Mouse (Mus musculus) midbrain, embryonic 11.5 days (tissue): ENCODE measurements around the gene Parp11. TPM values are rescaled to one million over a fixed set of nuclear protein-coding genes. Genes with fewer than 3 reads are reported as not detected.

ENCODE experiments used
- ATAC-seq: fragments of 200-750 bp; cut with Nextera tagmentation; 2 replicates; pipeline ENCODE4 v1.8.0; 2017; ENCODE audit warnings: moderate TSS enrichment, moderate library complexity; ENCODE audit not compliant: low FRiP score
- DNase-seq: peaks from one replicate; pipeline ENCODE4 v3.0.0; 2015; ENCODE audit warnings: low spot score; ENCODE audit errors: missing footprints
- H3K27ac ChIP-seq: fragments of 300-500 bp; sonication (generic); 2 replicates; pipeline ENCODE4 v1.5.1; 2014; ENCODE audit warnings: low read depth, low read length
- H3K27me3 ChIP-seq: fragments of 300-500 bp; sonication (generic); 2 replicates; pipeline ENCODE4 v1.6.1; 2014; ENCODE audit warnings: mild to moderate bottlenecking, low read length, moderate library complexity, mixed read lengths; ENCODE audit not compliant: control insufficient read depth, insufficient read depth
- H3K36me3 ChIP-seq: fragments of 300-500 bp; sonication (generic); 2 replicates; pipeline ENCODE4 v1.6.1; 2014; ENCODE audit warnings: mild to moderate bottlenecking, low read length, moderate library complexity, mixed read lengths; ENCODE audit not compliant: control insufficient read depth, insufficient read depth
- H3K4me1 ChIP-seq: fragments of 300-500 bp; sonication (generic); 2 replicates; pipeline ENCODE4 v1.6.1; 2014; ENCODE audit warnings: low read length; ENCODE audit not compliant: control insufficient read depth, insufficient read depth
- H3K4me2 ChIP-seq: fragments of 300-500 bp; sonication (generic); 2 replicates; pipeline ENCODE4 v1.6.1; 2014; ENCODE audit warnings: mild to moderate bottlenecking, moderate library complexity
- H3K4me3 ChIP-seq: fragments of 300-500 bp; sonication (generic); 2 replicates; pipeline ENCODE4 v1.5.1; 2014; ENCODE audit warnings: low read depth, low read length
- H3K9ac ChIP-seq: fragments of 300-500 bp; sonication (generic); 2 replicates; pipeline ENCODE4 v1.6.1; 2014; ENCODE audit warnings: low read length
- H3K9me3 ChIP-seq: fragments of 300-500 bp; sonication (generic); 2 replicates; pipeline ENCODE4 v1.6.1; 2016; ENCODE audit warnings: low read length; ENCODE audit not compliant: control insufficient read depth
- WGBS: fragments of 180-500 bp; shearing (Covaris S2); extraction: QIAGEN DNeasy Blood & Tissue Kit; methylation state at CpG from one replicate; pipeline ENCODE4 v1.1.7; 2014; 5-methylcytosine and 5-hydroxymethylcytosine counted together
- polyA plus RNA-seq: library from polyadenylated mRNA; unstranded; fragments of >200 nt; fragmentation: Nextera tagmentation; extraction: Ambion mirVana; gene quantifications from 2 replicates; pipeline ENCODE4 v1.2.1, GENCODE M21; 2014

Gene Parp11
- polyA plus RNA-seq, 1 experiment from 2014 or later: 64.9 TPM

GRCm38 (mm10) chr6:127529451-127529850, 82.8 kb downstream of the Parp11 start:
- 80% methylated on average over 2 of the region's 2 CpGs for WGBS
- DNase-seq (no peak), ATAC-seq (no peak)
- Histone ChIP-seq H3K36me3 (no peaks in the 10 kb centered on the region), H3K9ac (no peak overlapping the region), H3K4me2 (no peak overlapping the region), H3K4me3 (no peak overlapping the region), H3K27me3 (no peaks in the 10 kb centered on the region), H3K27ac (no peak overlapping the region), H3K4me1 (no peaks in the 10 kb centered on the region), H3K9me3 (no peaks in the 10 kb centered on the region)

GRCm38 (mm10) chr6:127530206-127530605, 83.6 kb downstream of the Parp11 start:
- no peaks in the 10 kb centered on the region for H3K4me1 ChIP-seq
- no peak overlapping the region for H3K4me3 ChIP-seq
- H3K4me2 ChIP-seq: no peak overlapping the region
- no peaks in the 10 kb centered on the region for H3K27me3 ChIP-seq
- no peak overlapping the region for H3K9ac ChIP-seq
- no peak for ATAC-seq
- H3K36me3 ChIP-seq: no peaks in the 10 kb centered on the region
- WGBS: 80% methylated on average over 3 of the region's 3 CpGs
- no peaks in the 10 kb centered on the region for H3K9me3 ChIP-seq
- no peak overlapping the region for H3K27ac ChIP-seq
- no peak for DNase-seq

GRCm38 (mm10) chr6:127531412-127532205, 85.0 kb downstream of the Parp11 start:
- Histone ChIP-seq H3K4me3 (no peak overlapping the region), H3K27me3 (no peaks in the 10 kb centered on the region), H3K36me3 (no peaks in the 10 kb centered on the region), H3K27ac (no peak overlapping the region), H3K9ac (no peak overlapping the region), H3K4me1 (no peaks in the 10 kb centered on the region), H3K9me3 (no peaks in the 10 kb centered on the region), H3K4me2 (no peak overlapping the region)
- WGBS: 37% methylated on average over 3 of the region's 3 CpGs
- ATAC-seq (no peak), DNase-seq (no peak)

GRCm38 (mm10) chr6:127532304-127532703, 85.7 kb downstream of the Parp11 start:
- 92% methylated on average over 5 of the region's 5 CpGs for WGBS
- H3K27ac ChIP-seq: no peak overlapping the region
- no peak for DNase-seq
- H3K4me2 ChIP-seq: no peak overlapping the region
- no peaks in the 10 kb centered on the region for H3K27me3 ChIP-seq
- no peak overlapping the region for H3K9ac ChIP-seq
- H3K36me3 ChIP-seq: no peaks in the 10 kb centered on the region
- no peak for ATAC-seq
- no peaks in the 10 kb centered on the region for H3K9me3 ChIP-seq
- H3K4me1 ChIP-seq: no peaks in the 10 kb centered on the region
- no peak overlapping the region for H3K4me3 ChIP-seq

GRCm38 (mm10) chr6:127533766-127534165, 87.1 kb downstream of the Parp11 start:
- no peak overlapping the region for H3K4me2 ChIP-seq
- no peaks in the 10 kb centered on the region for H3K27me3 ChIP-seq
- H3K4me1 ChIP-seq: no peaks in the 10 kb centered on the region
- H3K4me3 ChIP-seq: no peak overlapping the region
- DNase-seq: no peak
- H3K9me3 ChIP-seq: no peaks in the 10 kb centered on the region
- H3K9ac ChIP-seq: no peak overlapping the region
- ATAC-seq: no peak
- H3K27ac ChIP-seq: no peak overlapping the region
- WGBS: 86% methylated on average over 5 of the region's 5 CpGs
- H3K36me3 ChIP-seq: no peaks in the 10 kb centered on the region

- H3K9ac ChIP-seq: no peak overlapping the region
- WGBS: 82% methylated on average over 7 of the region's 7 CpGs
- DNase-seq: no peak
Measured at GRCm38 (mm10) chr6:127537035-127537434, 90.4 kb downstream of the Parp11 start.

GRCm38 (mm10) chr6:127538118-127538517, 91.5 kb downstream of the Parp11 start:
- Histone ChIP-seq H3K27ac (no peak overlapping the region), H3K4me2 (no peak overlapping the region), H3K36me3 (no peaks in the 10 kb centered on the region), H3K9ac (no peak overlapping the region), H3K4me1 (no peaks in the 10 kb centered on the region), H3K9me3 (no peaks in the 10 kb centered on the region), H3K4me3 (no peak overlapping the region), H3K27me3 (no peaks in the 10 kb centered on the region)
- no peak for DNase-seq
- ATAC-seq: no peak
- 85% methylated on average over 2 of the region's 2 CpGs for WGBS

More at GRCm38 (mm10) chr6:127537035-127537434, 90.4 kb downstream of the Parp11 start:
- no peaks in the 10 kb centered on the region for H3K9me3 ChIP-seq
- no peak overlapping the region for H3K4me3 ChIP-seq
- H3K4me2 ChIP-seq: no peak overlapping the region
- no peaks in the 10 kb centered on the region for H3K27me3 ChIP-seq
- ATAC-seq: no peak
- no peaks in the 10 kb centered on the region for H3K36me3 ChIP-seq
- H3K27ac ChIP-seq: no peak overlapping the region
- H3K4me1 ChIP-seq: no peaks in the 10 kb centered on the region

- Histone ChIP-seq H3K4me2 (no peak overlapping the region), H3K4me3 (no peak overlapping the region), H3K36me3 (no peaks in the 10 kb centered on the region), H3K9ac (no peak overlapping the region), H3K4me1 (no peaks in the 10 kb centered on the region), H3K9me3 (no peaks in the 10 kb centered on the region), H3K27ac (no peak overlapping the region), H3K27me3 (no peaks in the 10 kb centered on the region)
- no peak for ATAC-seq
- no peak for DNase-seq
- 87% methylated on average over 4 of the region's 4 CpGs for WGBS
Measured at GRCm38 (mm10) chr6:127539226-127539625, 92.6 kb downstream of the Parp11 start.

GRCm38 (mm10) chr6:127539659-127540058, 93.0 kb downstream of the Parp11 start:
- DNase-seq: no peak
- Histone ChIP-seq H3K27me3 (no peaks in the 10 kb centered on the region), H3K4me1 (no peaks in the 10 kb centered on the region), H3K36me3 (no peaks in the 10 kb centered on the region), H3K9ac (no peak overlapping the region), H3K27ac (no peak overlapping the region), H3K9me3 (no peaks in the 10 kb centered on the region), H3K4me3 (no peak overlapping the region), H3K4me2 (no peak overlapping the region)
- 73% methylated on average over 5 of the region's 5 CpGs for WGBS
- ATAC-seq: no peak
